Mouse (Mus musculus) v-Abl transformed pro-B cells (cell line): ENCODE results near the gene Gm16429.
"Not testable (repeated sequence)": the region's sequence is repeated elsewhere in the genome, so short reads cannot be mapped to it uniquely, and the experiment has no call there.

Source experiments
- in situ Hi-C, 2 experiments: fragments of 400-800 bp; cut with MboI; formaldehyde crosslinking; loops; one replicate each; pipeline ENCODE4 v1.15.1; 2025; ENCODE audit not compliant: unreplicated experiment in 2 of 2

Gm16429 gene

DNA sequence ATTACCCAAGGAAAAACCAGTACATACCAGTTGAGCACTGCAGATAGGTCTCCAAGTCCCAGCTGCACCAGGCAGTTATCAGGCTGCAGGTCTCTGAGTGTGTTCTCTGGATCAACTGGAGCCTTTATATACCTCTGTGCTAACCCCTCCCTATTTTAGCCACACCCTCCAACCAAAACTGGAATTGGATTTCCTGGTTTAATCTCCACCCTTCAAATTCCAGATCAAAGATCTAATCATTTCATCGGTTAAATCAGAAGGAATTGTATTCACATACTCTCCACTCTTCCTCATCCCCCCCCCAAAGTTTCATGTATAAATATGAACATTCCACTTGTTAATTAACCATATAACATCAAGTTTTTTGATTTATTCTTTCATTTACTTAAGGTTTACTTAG lies at the start of gene Gm16429:
Gene Gm16429, minus strand, starts transcription at position 101 of the 400 bp plus-strand sequence.
- in situ Hi-C loops, result not testable (repeated sequence)
